Mouse (Mus musculus) CD4-positive, CD25-positive, alpha-beta regulatory T cell, adult 2 months (primary cell): ENCODE measurements at regions not wholly inside any gene's neighbourhood (a gene's known extent, or its start where the extent isn't known, plus 50 kb on each side); places are given as distances from the start of the nearest gene placed in this dataset.

Experiments
- DNase-seq: peaks from one replicate; pipeline ENCODE4 v3.0.0-alpha.2; 2012; ENCODE audit warnings: low read depth, low spot score

DNA sequence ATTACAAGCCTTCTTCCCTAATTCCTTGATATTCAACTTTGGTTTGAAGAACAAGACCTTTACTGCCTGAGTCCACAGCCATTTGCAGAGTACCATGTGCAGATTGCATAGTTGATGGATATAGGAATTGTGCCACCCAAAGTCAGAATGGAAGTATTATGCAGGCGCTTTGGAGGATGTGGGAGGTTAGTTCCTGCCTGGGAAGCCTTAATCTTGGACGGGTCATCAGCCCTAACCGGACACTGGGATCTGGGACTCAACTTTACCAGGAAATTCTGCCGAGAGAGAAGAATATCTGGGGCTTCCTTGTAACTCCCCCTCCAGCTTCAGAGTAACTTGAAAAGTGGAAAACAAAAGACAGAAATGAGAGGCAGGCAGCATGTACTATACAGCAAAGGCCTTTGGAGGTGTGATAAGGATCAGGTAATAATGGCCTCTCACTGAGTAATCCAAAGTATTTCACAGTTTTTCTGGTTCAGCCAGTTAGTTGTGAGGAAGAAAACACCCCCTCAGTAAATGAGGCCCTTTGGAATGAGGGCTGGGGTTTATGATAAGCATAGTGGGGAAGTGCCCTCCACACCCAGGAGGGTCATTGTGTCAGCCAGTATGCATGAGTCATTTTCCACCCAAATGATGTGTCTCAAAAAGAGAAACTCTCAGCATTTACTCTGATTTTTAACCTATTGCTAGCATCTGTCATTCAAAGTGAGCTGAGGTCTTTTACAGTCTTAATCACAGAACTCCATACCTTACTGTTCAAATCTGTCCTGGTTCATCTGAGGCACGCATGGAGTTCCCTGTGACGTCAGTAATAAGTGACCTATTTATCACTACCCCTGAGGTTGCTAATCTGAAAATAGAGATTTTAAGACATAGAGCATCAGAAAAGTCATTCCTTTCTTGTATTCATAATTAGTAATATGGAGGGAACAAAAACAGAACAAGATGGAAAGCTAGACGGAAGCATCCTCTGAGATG, 91.7 kb upstream of the Klf6 start:
- DNase-seq, result no peak

DNA sequence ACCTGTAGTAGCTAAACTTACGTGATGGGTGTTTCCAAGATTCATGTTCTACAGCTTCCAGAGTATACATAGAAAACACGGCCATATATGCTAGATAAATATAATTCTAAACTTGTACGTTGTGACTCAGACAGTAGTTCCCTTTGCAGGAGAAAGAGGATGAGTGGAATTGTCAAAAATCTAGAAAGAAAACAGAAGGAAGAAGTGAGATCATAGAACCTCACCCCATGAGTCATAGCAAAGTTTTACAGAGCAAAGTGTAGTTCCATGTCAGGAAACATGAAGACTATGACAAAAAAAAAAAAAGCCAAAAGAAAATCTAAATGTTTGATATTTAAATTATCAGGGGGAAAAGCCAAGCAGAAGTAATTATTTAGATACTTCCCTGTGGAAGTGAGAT, 87.5 kb upstream of the Klf6 start:
- DNase-seq, result no peak

DNA sequence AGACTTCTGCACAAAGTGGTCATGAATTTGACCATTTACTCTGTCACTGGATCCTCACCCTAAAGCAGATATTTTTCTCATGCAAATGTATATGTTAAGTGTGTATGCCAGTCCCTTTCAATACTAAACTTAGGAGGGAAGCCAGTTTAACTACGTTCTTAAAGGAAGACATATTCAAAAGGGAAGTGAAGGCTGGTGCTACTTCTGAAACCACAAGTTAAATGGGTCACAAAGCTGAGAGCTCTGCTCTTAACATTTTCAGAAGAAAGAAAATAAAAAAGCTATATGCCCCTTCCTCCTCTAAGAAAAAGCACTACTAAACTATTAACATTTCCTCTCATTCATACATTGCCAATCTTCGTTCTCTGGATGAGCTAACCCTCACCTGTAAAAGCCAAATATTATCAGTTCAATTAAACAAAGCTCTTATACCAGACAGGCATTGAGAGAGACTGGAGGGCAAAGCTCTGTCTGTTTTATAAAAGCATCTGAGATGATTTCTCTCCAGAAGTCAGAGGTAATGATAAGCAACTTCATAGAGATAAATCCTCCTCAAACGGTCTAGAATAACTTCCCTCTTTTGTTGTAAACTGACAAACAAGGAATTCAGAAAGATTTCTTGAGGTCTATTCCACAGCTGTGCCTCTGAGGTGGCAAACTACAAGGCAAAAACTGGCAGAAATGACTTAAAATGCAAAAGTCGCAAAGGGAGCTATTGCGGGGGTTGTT, 82.7 kb upstream of the Klf6 start:
- DNase-seq, result peak; percentile 51

DNA sequence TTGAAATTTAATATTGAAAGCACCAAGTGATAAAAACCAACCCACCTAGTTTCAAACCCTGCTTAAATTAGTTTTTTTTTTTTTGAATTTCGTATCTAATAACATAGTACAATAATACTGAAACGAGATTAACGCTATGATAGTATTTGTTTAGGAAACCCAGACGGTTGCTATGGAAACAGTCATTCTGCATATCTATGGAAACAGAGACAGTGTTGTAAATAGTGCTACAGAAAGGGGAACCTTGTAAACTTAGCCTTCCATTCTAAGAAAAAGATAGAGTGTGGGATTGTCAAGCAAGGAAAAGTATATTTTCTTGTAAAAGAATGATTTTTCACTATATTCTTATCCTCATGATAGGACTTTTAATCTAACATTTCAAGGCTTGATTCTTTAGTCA, 81.9 kb upstream of the Klf6 start:
- peak; percentile 87 for DNase-seq

DNA sequence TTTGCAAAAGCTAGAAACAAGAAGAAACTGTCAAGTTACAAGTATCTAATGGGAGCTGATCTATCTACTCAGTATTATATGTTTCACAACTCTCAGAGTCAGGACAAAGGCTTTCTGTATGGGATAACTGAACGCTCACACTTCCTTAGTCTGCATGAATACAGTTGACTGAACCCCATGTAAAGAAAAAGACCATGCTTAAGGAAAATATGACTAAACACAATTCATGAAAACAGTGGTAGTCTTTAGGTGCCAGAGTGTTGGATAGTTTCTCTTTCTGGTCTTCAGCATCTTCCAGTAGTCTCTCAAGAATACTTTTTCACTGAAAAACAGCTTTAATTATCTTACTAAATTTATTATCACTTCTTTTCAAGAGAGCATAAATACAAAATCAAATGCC, 78.7 kb upstream of the Klf6 start:
- no peak for DNase-seq

DNA sequence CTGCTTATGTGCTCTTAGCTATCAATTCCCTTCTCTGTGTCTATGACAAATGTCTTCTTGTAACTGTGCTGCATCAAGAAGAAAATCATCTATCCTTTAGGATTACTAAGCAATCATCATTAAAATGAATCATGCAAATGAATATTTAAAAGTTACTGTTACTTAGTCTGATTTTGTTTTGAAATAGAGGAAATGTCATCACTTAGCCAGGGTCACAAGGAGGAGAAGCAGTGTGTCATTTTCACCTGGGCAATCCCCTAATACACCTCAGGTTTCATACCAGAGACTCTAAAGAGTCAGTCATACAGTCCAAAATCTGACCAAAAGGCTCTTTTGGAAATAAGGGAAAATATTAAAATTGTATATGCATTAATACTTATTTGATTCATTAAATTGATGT, 74.2 kb upstream of the Klf6 start:
- no peak for DNase-seq

DNA sequence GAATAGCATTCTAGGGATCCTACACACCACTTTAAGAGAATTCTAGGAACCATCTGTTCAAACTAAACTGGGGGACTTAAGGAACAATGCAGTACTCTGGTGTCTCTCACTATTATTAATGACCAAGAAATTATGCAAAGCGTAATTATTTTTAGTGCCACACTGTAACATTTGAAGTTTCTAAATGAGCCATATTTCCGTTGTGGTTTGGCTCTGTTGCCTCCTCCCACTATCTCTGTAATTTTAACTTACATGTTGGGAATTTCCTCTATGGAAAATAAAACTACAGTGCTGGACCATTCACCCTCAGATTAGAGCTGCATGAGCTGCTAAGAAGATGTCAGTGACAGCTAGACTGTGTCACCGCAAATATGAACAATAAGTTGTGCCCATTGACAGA, 72.0 kb upstream of the Klf6 start:
- DNase-seq, result peak; percentile 40

DNA sequence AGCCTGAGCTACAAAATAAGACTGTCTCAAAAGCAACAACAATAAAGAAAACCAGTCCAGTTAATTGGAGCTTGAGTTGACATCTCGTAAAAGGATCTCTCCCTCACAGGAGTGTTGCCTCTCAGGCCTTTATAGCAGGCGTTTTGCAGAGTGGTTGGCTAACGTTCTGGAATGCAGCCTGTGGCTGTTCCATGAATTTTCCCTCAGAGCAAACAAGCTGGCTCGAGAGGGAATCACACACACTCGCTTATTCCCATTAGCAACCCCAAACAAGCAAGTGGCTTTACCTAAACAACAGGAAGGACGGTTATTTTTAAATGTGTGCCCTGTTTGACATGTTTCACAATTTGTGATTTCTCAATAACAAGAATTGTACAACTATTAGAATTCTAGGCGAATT, 59.2 kb upstream of the Klf6 start:
- no peak for DNase-seq

DNA sequence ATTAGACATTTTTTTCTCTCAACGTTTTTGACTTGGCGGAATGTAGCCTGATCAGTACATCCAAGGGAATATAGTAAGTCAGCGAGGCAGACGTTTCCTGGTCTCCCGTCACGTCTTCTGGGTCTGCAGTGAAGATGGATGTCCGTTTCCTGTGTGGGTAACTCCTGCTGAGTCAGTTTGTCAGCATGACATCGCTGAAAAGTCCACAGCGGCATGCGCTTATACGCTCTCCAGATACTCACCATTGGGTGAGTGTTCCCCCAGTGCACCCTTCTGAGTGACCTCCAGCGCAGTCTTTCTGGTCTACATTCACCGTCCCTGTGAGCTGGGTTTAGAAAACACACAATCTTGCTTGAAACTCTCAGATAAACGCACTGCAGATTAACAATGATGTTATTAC, 58.5 kb upstream of the Klf6 start:
- no peak for DNase-seq

DNA sequence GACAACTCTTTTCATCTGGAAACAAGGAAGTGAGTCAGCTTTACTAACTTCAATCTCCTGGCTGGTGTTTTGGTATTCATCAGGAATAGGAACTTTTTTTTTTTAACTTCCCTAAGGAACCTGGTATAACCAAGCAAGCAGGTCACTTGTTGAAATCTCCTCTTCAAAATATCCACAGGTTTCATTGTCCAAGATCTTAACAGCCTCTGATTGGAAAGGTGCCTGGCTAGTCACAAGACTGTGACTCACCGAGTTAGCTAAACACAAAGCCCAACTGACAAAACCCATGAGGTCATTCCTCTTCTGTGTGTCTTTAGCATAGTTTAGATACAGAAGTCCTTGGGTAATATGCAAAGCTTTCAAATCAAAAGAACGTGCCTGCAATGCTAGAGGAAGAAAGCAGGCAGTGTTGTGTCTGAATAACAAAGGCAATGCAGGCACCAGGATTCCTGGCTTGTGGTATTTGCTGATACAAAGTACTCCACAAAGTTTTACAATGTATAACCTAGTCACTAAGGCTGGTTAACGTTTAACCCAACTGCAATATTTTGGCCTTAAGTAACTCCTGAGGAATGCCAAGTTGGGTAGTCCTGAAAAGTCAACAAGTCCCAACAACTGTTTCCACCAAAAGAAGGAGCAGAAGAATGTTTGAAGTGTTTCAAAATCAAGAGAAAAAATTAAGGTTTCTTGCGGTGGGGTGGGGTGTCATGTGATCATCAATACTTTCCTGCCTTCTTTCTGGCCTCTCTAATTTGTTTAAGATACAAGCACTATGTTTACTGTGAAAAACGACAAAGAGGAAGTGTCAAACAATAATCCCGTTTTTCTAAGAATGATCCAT, 57.5 kb upstream of the Klf6 start:
- no peak for DNase-seq

DNA sequence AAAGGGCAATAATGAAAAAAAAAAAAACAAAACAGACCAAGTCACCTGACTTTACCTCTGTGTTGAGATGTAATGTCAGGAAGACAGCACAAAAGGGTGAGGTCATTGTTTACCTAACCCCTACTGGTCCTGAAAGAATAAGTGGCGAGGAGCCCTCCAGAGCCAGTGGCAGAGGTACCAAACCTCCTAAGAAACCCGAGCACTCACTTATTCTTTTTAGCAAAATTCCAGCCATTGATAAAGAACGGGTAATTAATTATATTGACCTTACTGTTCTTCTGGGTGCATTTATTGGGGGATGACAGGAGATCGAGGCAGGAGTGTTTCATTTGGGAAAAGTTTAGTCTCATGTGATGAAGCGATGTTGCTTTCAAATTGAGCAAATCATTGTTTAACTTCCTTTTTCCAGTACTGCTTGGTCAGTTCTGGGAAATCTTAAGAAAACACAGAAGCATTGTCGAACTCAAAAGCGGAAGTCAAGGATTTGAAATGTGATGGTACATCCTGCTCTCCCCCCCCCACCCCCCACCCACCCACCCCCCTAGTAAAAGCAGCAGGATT, 56.8 kb upstream of the Klf6 start:
- peak; percentile 19 for DNase-seq

DNA sequence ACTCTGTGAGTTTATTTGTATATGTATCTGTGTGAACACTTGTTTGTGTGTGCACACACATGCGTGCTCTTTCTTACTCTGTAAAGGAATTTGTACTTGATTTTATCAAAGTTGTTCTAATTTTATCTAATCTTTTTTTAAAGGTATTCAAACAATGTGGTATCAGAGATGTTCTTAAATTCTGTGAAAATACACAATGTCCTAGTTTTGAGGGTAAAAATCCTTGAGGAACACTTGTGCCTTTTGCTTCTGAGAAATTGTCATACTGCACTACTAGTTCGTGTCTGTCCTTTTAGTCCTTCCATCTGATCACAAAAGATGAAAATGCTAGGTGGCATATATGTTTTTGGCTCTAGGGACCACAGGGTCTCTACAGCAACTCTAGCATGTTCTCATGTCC, 52.9 kb upstream of the Klf6 start:
- DNase-seq, result no peak
